Mouse (Mus musculus): ENCODE data around the gene Alox5.

Gene Alox5

DNA sequence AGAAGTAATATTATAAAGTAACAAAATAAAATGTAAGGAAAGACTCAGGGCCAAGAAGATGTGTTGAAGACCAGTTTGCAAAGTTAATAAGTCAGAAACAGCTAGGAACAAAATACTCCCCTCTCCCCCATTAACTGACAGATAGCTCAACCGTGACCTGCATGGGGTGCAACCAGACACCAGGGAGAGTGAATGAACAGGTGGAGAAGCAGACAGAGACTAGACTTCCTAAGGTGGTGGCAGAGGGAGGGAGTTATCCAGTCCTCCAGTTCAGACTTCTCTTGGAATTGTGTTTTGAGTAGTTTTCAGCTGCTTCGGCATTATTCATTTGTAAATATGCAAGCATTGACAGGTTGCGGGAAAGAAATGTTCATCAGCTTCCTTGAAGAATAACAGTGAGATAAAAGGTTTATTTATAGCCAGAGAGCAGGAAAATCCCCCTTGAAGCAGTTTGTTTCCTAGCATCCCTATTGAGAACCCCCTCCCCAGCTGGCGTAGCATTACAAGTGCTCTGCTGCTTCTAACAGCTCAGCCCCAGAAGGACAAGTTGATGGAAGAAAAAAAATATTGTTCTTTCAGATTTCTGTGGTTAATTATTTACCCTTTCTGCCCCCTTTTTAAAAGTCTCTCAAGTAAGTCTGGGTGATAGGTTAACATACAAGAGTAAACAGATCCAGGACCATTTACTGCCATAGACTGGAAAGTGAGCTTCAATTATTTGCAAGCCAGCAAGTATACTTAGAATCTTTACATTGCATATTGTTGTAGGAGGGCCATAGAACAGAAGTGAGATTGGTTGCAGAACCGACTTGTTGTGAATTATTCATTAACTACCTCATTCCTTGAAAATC is 75.6 kb downstream of the Alox5 start:
- no peak for DNase-seq (ENCODE audit: low spot score)

DNA sequence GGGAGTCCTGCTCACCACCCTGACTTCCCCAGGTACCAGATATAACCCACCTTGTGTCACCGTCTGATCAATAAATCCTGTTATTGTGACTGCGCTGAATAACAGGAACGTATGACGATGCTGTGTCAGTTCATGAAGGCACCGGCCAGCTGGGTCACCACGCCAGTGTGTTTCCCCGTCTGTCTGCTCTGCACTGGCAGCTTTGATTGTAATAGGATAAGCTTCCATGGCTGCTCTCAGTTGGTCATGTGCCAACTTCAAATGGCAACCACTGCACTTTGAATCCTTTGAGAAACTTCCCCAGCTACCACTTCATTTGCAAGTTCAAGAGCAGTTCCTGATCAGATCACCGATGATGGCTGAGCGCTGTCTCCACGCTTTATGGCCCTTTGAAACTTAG is 77.4 kb downstream of the Alox5 start:
- no peak for DNase-seq (ENCODE audit: low spot score)

DNA sequence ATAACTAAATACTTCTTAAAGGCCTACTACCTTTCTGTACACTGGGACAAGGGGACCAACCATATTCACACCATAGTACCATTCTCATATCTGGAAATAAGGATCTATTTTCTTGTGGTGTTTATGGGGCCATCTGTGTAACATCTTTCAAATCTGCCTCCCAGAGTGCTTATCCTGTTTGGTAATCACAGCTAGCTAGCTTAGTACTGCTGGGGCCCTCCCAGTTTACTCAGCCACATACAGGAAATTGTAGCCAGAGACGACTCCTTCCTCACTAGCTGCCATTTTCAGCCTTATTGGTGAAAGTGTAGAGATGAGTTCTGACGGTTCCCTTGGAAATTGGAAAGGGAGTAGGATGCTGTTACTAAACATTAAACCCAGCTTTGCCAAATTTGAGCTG is 79.4 kb downstream of the Alox5 start:
- DNase-seq (ENCODE audit: low spot score): no peak

DNA sequence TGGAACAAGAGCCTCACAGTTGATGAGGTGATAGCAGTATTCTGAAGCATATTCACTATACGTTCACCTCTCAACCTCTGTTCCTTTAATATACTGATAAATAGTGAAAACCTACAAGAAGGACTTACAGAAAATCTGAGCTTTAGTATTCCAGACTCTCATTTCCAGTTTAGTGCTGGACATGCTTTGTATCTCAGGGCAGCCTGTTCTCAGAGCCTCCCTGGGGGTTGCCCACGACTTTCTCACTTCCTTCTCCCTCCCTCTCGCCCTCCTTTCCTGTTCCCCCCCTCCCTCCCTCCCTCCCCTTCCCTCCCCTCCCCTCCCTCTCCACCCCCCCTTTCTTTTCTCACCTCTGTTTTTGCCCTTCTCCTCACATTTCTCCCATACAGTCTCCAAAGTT is 80.8 kb downstream of the Alox5 start:
- no peak for DNase-seq (ENCODE audit: low spot score)

DNA sequence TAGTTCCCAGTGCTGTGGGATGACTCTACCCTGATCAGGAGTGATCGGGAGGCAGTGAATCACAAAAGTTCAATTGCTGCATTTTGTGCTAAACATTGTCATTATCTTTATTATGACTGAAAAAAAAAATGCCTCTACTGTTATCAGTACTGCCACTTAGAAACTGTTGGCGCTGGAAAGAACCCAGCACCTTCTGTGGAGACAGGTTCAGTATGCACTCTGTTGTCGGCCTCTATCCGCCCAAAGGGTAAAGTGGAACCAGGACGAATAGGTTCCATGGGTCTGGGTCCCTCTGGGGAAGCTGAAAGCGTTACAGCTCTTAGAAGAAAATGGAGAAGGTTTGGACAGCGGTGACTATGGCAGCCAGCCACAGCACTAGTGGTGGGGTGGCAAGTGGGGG is 82.1 kb downstream of the Alox5 start:
- no peak for DNase-seq (ENCODE audit: low spot score)

DNA sequence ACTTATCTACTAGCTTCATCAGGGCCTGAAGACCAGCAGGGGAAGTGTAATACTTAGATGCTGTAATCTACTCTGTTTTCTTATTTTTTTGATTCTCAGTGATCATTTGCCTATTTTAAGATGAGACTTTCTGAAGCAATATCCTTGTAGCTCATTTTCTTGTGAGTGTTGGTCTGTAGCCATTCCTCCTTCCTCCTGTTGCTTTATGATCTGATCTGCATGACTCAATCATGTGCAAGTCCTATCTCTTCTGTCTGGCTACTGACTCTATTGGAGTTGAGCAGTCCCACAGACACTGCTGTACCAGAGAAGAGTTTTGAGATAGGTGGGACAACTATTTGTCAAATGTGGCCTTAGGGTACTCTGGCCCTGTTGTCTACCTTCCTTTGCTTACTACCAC is 86.4 kb downstream of the Alox5 start:
- no peak for DNase-seq (ENCODE audit: low spot score)

DNA sequence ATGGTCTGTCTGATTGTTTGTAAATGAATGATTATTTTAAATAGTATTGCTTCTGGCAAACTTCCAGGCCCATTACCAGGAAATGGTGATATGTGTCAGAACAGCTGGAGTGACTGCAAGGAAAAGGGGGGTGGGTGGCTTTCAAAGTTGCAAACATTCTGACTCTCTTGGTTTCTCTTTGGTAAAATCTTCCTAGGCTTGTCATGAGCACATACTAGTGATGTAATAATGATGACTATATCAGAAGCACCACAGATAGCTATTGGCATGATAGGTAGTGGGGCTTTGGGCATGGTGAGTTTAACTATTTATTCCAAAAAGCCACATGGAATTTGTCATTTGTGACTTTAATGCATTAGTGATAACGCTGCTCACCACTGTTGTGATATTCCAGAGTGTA is 86.8 kb downstream of the Alox5 start:
- no peak for DNase-seq (ENCODE audit: low spot score)

DNA sequence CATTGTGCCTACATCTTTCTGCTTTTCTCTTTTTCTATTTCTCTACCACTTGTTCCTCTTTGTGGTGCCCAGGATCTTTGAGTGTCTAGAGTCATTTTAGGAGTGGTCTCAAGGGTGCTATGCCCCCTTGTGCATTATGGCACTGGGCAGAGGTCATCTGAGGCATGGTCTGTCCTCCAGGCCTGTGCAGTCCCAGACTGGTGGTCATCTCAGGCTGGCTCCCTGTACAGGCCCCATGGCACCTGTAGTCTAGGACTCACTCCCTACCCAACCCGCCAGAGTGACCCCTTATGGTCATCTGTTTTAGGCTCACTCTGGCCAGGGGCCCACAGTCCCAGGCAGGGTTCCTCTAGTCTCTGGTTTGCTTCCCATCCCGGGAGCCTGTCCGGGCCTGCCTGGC is 89.5 kb downstream of the Alox5 start:
- no peak for DNase-seq (ENCODE audit: low spot score)

DNA sequence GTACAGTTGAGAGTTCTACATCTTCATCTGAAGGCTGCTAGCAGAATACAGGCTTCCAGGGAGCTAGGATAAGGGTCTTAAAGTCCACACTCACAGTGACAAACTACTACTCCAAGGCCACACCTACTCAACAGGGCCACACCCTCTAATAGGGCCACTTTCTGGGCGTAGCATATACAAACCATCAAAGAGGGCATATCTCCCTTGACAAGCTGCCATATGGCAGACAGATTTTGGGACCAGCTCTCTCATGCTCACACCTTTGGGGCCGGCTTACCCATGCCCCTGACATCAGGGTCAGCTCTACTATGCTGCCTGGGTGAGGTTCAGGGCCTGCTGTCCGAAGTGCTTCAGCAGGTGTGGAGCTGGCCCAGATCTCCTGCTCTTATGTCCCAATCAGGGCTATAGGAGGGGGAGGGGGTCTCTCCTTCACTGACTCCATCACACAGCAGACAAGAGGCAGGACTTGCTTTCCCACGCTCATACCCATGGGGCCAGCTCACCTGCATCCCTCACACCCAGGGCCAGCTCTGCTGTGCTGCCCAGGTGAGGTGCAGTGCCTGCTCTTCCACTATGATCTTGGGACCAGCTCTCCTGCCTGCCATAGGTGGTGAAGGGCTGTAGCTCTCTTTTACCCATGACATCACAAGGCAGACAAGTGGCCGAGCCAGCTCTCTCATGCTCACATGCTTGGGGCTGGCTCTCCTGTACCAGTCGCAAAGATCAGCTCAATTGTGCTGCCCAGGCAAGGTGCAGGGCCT is 90.6 kb downstream of the Alox5 start:
- DNase-seq (ENCODE audit: low spot score): no peak

DNA sequence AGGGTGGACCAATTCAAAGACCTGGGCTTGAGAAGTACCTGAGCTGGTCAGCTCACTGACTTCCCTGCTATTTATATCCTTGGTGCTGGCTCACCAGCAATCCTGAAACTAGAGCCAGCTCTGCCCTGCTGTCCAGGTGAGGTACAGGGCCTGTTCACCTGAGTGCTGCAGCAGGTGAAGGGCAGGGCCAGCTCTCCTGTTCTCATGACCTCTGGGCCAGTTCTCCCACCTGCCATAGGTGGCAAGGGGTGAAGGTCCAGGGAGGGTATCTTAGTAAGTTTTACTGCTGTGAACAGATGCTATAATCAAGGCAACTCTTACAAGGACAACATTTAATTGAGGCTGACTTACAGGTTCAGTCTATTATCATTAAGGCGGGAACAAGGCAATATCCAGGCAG is 91.2 kb downstream of the Alox5 start:
- DNase-seq (ENCODE audit: low spot score): no peak

DNA sequence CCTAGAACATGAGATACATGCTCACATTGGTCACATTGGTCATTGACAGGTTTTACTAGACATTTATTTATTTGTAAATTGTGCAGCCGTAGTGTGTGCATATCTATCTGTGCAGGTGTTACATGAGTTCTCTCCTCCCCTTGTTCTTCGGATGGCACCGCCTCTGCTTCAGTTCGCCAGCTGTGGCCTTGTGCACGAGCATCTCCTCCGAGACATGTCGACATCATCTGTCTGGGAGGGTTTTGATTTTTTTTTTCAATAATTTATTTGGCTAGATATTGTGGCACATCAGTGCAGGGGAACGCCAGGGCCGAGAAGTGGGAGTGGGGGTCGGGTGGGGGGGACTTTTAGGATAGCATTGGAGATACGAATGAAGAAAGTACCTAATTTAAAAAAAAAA is 93.0 kb downstream of the Alox5 start:
- no peak for DNase-seq (ENCODE audit: low spot score)

DNA sequence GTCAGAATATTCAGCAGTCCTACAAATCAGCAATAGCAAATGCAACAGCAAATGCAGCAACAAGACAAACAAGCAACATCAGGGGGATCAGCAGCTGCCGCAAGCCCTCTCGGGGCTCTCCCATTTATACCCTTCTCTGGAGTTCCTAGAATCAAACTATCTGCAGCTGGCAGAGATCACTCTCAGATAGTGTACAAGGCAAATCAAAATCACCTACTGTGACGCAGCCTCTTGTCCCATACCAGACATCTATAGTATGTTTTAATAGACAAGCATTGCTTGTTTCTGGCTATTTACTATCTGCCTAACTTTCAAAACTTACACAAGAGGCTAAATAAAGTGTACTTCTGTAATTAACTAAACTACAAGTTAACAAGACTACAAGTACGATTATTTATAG is 99.0 kb downstream of the Alox5 start:
- no peak for DNase-seq (ENCODE audit: low spot score)

DNA sequence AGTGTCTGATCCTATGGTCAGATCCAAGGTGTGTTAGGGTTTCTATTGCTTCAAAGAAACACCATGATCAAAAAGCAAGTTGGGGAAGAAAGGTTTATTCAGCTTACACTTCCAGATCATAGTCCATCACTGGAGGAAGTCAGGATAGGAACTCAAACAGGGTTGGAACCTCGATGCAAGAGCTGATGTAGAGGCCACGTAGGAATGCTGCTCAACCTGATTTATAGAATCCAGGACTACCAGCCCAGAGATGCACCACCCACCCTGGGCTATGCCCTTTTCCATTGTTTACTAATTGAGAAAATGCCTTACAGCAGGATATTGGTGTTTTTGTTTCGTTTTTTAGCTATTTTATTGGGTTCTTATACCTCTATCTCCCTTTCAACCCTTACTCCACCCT is 99.5 kb downstream of the Alox5 start:
- DNase-seq (ENCODE audit: low spot score): no peak
